In the genomic region with DNA sequence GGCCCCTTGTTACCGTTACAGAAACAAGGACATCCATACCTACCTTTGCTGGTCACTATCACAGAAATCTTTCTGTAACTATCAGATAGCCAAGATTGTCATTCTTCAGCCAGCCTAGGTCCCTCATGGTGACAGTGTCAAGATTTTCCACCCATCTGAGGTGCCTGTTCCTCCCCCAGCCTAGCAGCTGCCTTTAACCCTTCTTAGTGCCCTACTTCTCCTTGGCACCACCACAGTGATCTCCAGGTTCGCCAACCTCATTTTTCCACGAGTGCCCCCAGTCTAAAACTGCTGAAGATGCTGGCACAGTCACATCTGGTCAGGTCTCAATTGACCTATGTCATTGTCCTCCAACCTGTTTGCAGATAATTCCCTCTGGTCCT, we compare ENCODE assay signal across 8 mouse cellular contexts. TPM values are rescaled to one million over a fixed set of nuclear protein-coding genes. Genes with fewer than 3 reads are reported as not detected.
DNase-seq lines count a peak whose midpoint lies in the region; ATAC-seq and TF ChIP-seq lines count a peak whose summit lies in the region.

No protein-coding gene starts in this region.

- no peak overlapping the region for H3K27ac ChIP-seq in heart, adult 2 months
- no peak overlapping the region for H3K27ac ChIP-seq in forebrain, embryonic 16.5 days (ENCODE audit: low read length)
- H3K27ac ChIP-seq in liver, embryonic 15.5 days (replicated peaks) = no peak overlapping the region

- 71% methylated on average over 3 of the region's 3 CpGs for WGBS in heart, adult 2 months
- 45% methylated on average over 3 of the region's 3 CpGs for WGBS in forebrain, embryonic 16.5 days
- 37% methylated on average over 3 of the region's 3 CpGs for WGBS in liver, embryonic 15.5 days (ENCODE audit: insufficient replicate concordance)

- DNase-seq in heart, adult 2 months = no peak
- no peak for DNase-seq in heart, postnatal 4 days
- DNase-seq in CD4-positive helper T cell, adult 2 months (ENCODE audit: low read depth, low spot score) = peak; percentile 46
- no peak for DNase-seq in natural killer cell, adult 2 months (ENCODE audit: low spot score in 2 of 2)
- no peak for DNase-seq in cerebellum, postnatal 14 days
- DNase-seq in cerebellum, postnatal 25 days = no peak

- intact Hi-C loops in heart, adult 2 months (cut with DNase I) = no loop called here

- no peaks in the 10 kb centered on the region for H3K27me3 ChIP-seq in heart, adult 2 months (ENCODE audit: control insufficient read depth, insufficient read depth, low read length)
- peaks cover 12% of the 10 kb centered on the region; the same call in 1 of the 2 replicates for H3K27me3 ChIP-seq in forebrain, embryonic 16.5 days (replicated peaks; ENCODE audit: control insufficient read depth, insufficient read depth, low read length)
- peaks cover 47% of the 10 kb centered on the region for H3K27me3 ChIP-seq in liver, embryonic 15.5 days

- no peaks in the 10 kb centered on the region for H3K36me3 ChIP-seq in heart, adult 2 months (ENCODE audit: control insufficient read depth, insufficient read depth, low read length)
- H3K36me3 ChIP-seq in forebrain, embryonic 16.5 days (ENCODE audit: control insufficient read depth, insufficient read depth) = no peaks in the 10 kb centered on the region
- no peaks in the 10 kb centered on the region for H3K36me3 ChIP-seq in liver, embryonic 15.5 days (replicated peaks)

- H3K79me2 ChIP-seq in heart, adult 2 months (replicated peaks; ENCODE audit: control insufficient read depth, insufficient read depth, low read length) = peaks cover 4% of the 10 kb centered on the region; the same call in 1 of the 2 replicates

- peak overlapping the region; percentile 84 for H3K4me3 ChIP-seq in heart, adult 2 months
- peak overlapping the region; percentile 70 for H3K4me3 ChIP-seq in forebrain, embryonic 16.5 days (replicated peaks; ENCODE audit: low read length)
- H3K4me3 ChIP-seq in liver, embryonic 15.5 days (replicated peaks) = peak overlapping the region; percentile 56

- H3K4me1 ChIP-seq in heart, adult 2 months (ENCODE audit: control insufficient read depth, insufficient read depth, low read length) = peaks cover 8% of the 10 kb centered on the region
- peaks cover 17% of the 10 kb centered on the region for H3K4me1 ChIP-seq in forebrain, embryonic 16.5 days (replicated peaks; ENCODE audit: control insufficient read depth, insufficient read depth, low read length)
- H3K4me1 ChIP-seq in liver, embryonic 15.5 days (replicated peaks) = peaks cover 33% of the 10 kb centered on the region

- no peak overlapping the region for H3K9ac ChIP-seq in heart, adult 2 months (ENCODE audit: low read depth, low read length)
- peak overlapping the region; percentile 71 for H3K9ac ChIP-seq in forebrain, embryonic 16.5 days (replicated peaks; ENCODE audit: low read depth, low read length)
- no peak overlapping the region for H3K9ac ChIP-seq in liver, embryonic 15.5 days

- TF ChIP-seq EP300 in heart, adult 2 months (IDR thresholded peaks at IDR 0.05; ENCODE audit: insufficient read depth, low read depth, low read length) = no peak

- ATAC-seq in forebrain, embryonic 16.5 days = 0 out of 2 replicates have a peak, but pooled peaks have one; percentile 5
- no peak for ATAC-seq in liver, embryonic 15.5 days (ENCODE audit: insufficient read depth)

- peak overlapping the region; percentile 85 for H3K4me2 ChIP-seq in forebrain, embryonic 16.5 days (ENCODE audit: low read length)
- peak overlapping the region; percentile 69 for H3K4me2 ChIP-seq in liver, embryonic 15.5 days

- TF ChIP-seq CTCF in heart, adult 2 months (IDR thresholded peaks at IDR 0.05) = no peak

- TF ChIP-seq POLR2A in heart, adult 2 months (IDR thresholded peaks at IDR 0.05; ENCODE audit: insufficient read depth, low read depth, low read length) = no peak

- no peaks in the 10 kb centered on the region for H3K9me3 ChIP-seq in forebrain, embryonic 16.5 days (ENCODE audit: control insufficient read depth, low read length)
- no peaks in the 10 kb centered on the region for H3K9me3 ChIP-seq in liver, embryonic 15.5 days (replicated peaks)

RNA-seq across cellular contexts. Expression of a gene that starts 0.8 kb away (rescaled TPM):
- total RNA-seq in heart, adult 2 months (2021) = 10 to 100 TPM; 12.1 to 14.5 TPM
- 12.8 and 14.2 TPM in 2 replicates for polyA plus RNA-seq in heart, adult 2 months (2012; rRNA removed)
- 1 to 10 TPM; 7.4 to 8.6 TPM for total RNA-seq in heart, postnatal 4 days (2021)
- 2.7 and 6.7 TPM in 2 replicates for polyA plus RNA-seq in forebrain, embryonic 16.5 days (2015; fragmentation: Nextera tagmentation; extraction: Ambion mirVana)
- 5.7 and 6.2 TPM in 2 replicates for polyA plus RNA-seq in liver, embryonic 15.5 days (2015; fragmentation: Nextera tagmentation; extraction: Ambion mirVana)

RNA-seq across cellular contexts. Expression of a gene that starts 37.9 kb away (rescaled TPM):
- total RNA-seq in heart, adult 2 months (2021) = 1 to 10 TPM; 1.3 to 1.9 TPM
- polyA plus RNA-seq in heart, adult 2 months (2012; rRNA removed) = 2.6 and 2.9 TPM in 2 replicates
- total RNA-seq in heart, postnatal 4 days (2021) = 1 to 10 TPM; 4.2 to 4.8 TPM
- polyA plus RNA-seq in forebrain, embryonic 16.5 days (2015; fragmentation: Nextera tagmentation; extraction: Ambion mirVana) = 19.9 and 25.9 TPM in 2 replicates
- 4.2 and 4.7 TPM in 2 replicates for polyA plus RNA-seq in liver, embryonic 15.5 days (2015; fragmentation: Nextera tagmentation; extraction: Ambion mirVana)

RNA-seq across cellular contexts. Expression of a gene that starts 38.3 kb away (rescaled TPM):
- not detected for total RNA-seq in heart, adult 2 months (2021)
- 0.21 TPM in 1 of 2 replicates, not detected in the other for polyA plus RNA-seq in heart, adult 2 months (2012; rRNA removed)
- total RNA-seq in heart, postnatal 4 days (2021) = not detected
- 0.73 and 1.5 TPM in 2 replicates for polyA plus RNA-seq in forebrain, embryonic 16.5 days (2015; fragmentation: Nextera tagmentation; extraction: Ambion mirVana)
- 0.08 TPM in 1 of 2 replicates, not detected in the other for polyA plus RNA-seq in liver, embryonic 15.5 days (2015; fragmentation: Nextera tagmentation; extraction: Ambion mirVana)

RNA-seq across cellular contexts. Expression of a gene that starts 48.1 kb away (rescaled TPM):
- not detected for total RNA-seq in heart, adult 2 months (2021)
- not detected in 2 replicates for polyA plus RNA-seq in heart, adult 2 months (2012; rRNA removed)
- total RNA-seq in heart, postnatal 4 days (2021) = not detected
- 0.22 TPM in 1 of 2 replicates, not detected in the other for polyA plus RNA-seq in forebrain, embryonic 16.5 days (2015; fragmentation: Nextera tagmentation; extraction: Ambion mirVana)
- polyA plus RNA-seq in liver, embryonic 15.5 days (2015; fragmentation: Nextera tagmentation; extraction: Ambion mirVana) = not detected in 2 replicates

RNA-seq across cellular contexts. Expression of a gene that starts 54.1 kb away (rescaled TPM):
- total RNA-seq in heart, adult 2 months (2021) = 10 to 100 TPM; 18.2 to 19.3 TPM
- 7.8 and 9.0 TPM in 2 replicates for polyA plus RNA-seq in heart, adult 2 months (2012; rRNA removed)
- 10 to 100 TPM; 14.8 to 15.7 TPM for total RNA-seq in heart, postnatal 4 days (2021)
- 3.5 and 4.1 TPM in 2 replicates for polyA plus RNA-seq in forebrain, embryonic 16.5 days (2015; fragmentation: Nextera tagmentation; extraction: Ambion mirVana)
- 1.8 and 1.9 TPM in 2 replicates for polyA plus RNA-seq in liver, embryonic 15.5 days (2015; fragmentation: Nextera tagmentation; extraction: Ambion mirVana)
